Mouse (Mus musculus) G1E (cell line): Measurements from ENCODE around the gene Gm10188. TPM values are rescaled to one million over a fixed set of nuclear protein-coding genes. Genes with fewer than 3 reads are reported as not detected.

Source experiments
- ATAC-seq: 2 replicates; pipeline ENCODE4 v1.8.0; 2016; ENCODE audit warnings: mild to moderate bottlenecking; ENCODE audit not compliant: insufficient number of reproducible peaks, poor library complexity, low FRiP score, severe bottlenecking; ENCODE audit errors: extremely low read depth
- DNase-seq: peaks from one replicate; pipeline ENCODE4 v3.0.0; 2012; ENCODE audit warnings: low spot score
- H3K27me3 ChIP-seq: 2 replicates; pipeline ENCODE4 v1.6.1; 2012; ENCODE audit warnings: mild to moderate bottlenecking, low read length, inconsistent platforms; ENCODE audit not compliant: insufficient read depth
- H3K36me3 ChIP-seq: replicated peaks from 2 replicates; pipeline ENCODE3; 2012; ENCODE audit warnings: mild to moderate bottlenecking, inconsistent platforms
- H3K4me1 ChIP-seq: 2 replicates; pipeline ENCODE4 v1.6.1; 2012; ENCODE audit warnings: low read depth, low read length, inconsistent platforms, mixed read lengths; ENCODE audit not compliant: insufficient read depth
- H3K4me3 ChIP-seq: 2 replicates; pipeline ENCODE4 v1.5.1; 2012; ENCODE audit warnings: low read depth, mild to moderate bottlenecking, inconsistent platforms, low read length, moderate library complexity, mixed read lengths
- H3K9me3 ChIP-seq: replicated peaks from 2 replicates; pipeline ENCODE4 v1.6.1; 2012; ENCODE audit warnings: inconsistent platforms
- CTCF ChIP-seq: IDR thresholded peaks from 2 replicates; pipeline ENCODE4 v1.5.1; 2012; ENCODE audit warnings: low read depth, low read length, inconsistent platforms, mixed read lengths
- GATA1 ChIP-seq: IDR thresholded peaks from 2 replicates; pipeline ENCODE4 v1.6.1; 2012; ENCODE audit warnings: borderline replicate concordance, low read length, inconsistent platforms, mixed read lengths
- GATA2 ChIP-seq: IDR thresholded peaks from 2 replicates; pipeline ENCODE4 v1.6.1; 2012; ENCODE audit warnings: low read depth, low read length, inconsistent platforms, borderline replicate concordance
- POLR2AphosphoS5 ChIP-seq: IDR thresholded peaks from 2 replicates; pipeline ENCODE4 v1.6.1; 2012; ENCODE audit warnings: low read depth, low read length, inconsistent platforms; ENCODE audit not compliant: insufficient replicate concordance
- TAL1 ChIP-seq: conservative IDR thresholded peaks from 2 replicates; pipeline ENCODE4 v1.6.1; 2012; ENCODE audit warnings: low read depth, low read length, inconsistent platforms, mixed read lengths
- polyA plus RNA-seq: library from polyadenylated mRNA; stranded (reverse); fragments of >175 nt; gene quantifications from 2 replicates; pipeline ENCODE4 v1.2.3, GENCODE M21; 2012
- total RNA-seq, 2 experiments: library from RNA; stranded (forward) in 1 of 2; stranded (reverse) in 1 of 2; fragments of 200-1000 nt in 1 of 2; fragments of >200 nt in 1 of 2; fragmentation: Nextera tagmentation in 1 of 2; gene quantifications; 2 replicates each; pipeline ENCODE4 v1.2.3; 2014 to 2017

Gene Gm10188
- total and polyA plus RNA-seq, 3 experiments = not detected

DNA sequence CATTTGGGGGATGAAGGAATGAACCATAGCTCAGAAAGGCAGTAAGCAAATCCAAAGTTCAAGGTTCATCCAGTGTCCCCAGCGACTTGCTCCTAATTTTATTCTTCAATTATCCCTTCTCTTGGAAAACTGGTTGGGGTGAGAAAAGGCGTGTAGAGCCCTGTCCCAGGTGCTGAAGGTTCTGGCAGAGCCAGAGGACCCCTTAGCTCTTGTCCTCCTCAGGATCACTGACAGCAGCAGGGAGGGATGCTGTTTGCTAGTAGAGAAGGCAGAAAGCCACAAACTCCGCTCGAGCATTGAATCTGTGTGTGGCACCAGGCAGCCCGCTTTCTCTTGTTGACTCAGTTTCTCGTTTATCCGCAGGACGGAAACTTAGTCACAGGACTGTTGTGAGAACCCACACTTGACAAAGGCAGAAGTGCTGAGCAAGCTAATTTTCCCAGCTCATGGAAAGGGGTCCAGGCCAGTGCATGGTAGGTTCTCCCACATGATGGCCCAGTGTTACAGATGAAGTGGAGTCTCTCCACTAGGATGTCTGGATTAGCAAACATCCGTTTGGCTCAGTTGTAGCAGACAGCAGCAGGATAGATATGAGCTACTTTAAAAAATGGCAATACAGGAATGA, 41.0 kb downstream of the Gm10188 start:
- Histone ChIP-seq H3K4me3 (no peak overlapping the region), H3K27me3 (peaks cover 10% of the 10 kb centered on the region), H3K9me3 (peaks cover 5% of the 10 kb centered on the region), H3K4me1 (no peaks in the 10 kb centered on the region), H3K36me3 (no peaks in the 10 kb centered on the region)
- DNase-seq (no peak), ATAC-seq (no peak)
- TF ChIP-seq POLR2AphosphoS5 (no peak), TAL1 (no peak), GATA1 (no peak), CTCF (no peak), GATA2 (no peak)

GRCm38 (mm10) chr1:132186303-132186702, 43.3 kb downstream of the Gm10188 start:
- Histone ChIP-seq H3K4me3 (no peak overlapping the region), H3K4me1 (no peaks in the 10 kb centered on the region), H3K9me3 (peaks cover 5% of the 10 kb centered on the region), H3K27me3 (peaks cover 13% of the 10 kb centered on the region), H3K36me3 (no peaks in the 10 kb centered on the region)
- TF ChIP-seq GATA2 (no peak), POLR2AphosphoS5 (no peak), TAL1 (no peak), CTCF (no peak), GATA1 (no peak)
- ATAC-seq (no peak), DNase-seq (no peak)

Other genes starting within 250 kb of the Gm10188 start
- 166 and 187 TPM in 2 replicates for gene Elk4, start 222.2 kb downstream of the Gm10188 start, total RNA-seq (2014; fragmentation: Nextera tagmentation)
- 67.4 and 83.2 TPM in 2 replicates for gene Elk4, start 222.2 kb downstream of the Gm10188 start, total RNA-seq (2017)
- gene Elk4, start 222.2 kb downstream of the Gm10188 start, polyA plus RNA-seq = 4.1 and 5.1 TPM in 2 replicates
- gene Mfsd4a, start 161.7 kb downstream of the Gm10188 start, total RNA-seq (2014; fragmentation: Nextera tagmentation) = not detected in 2 replicates
- 0.70 and 1.0 TPM in 2 replicates for gene Mfsd4a, start 161.7 kb downstream of the Gm10188 start, total RNA-seq (2017)
- gene Mfsd4a, start 161.7 kb downstream of the Gm10188 start, polyA plus RNA-seq = not detected in 2 replicates
- gene Cdk18, start 90.1 kb downstream of the Gm10188 start, total RNA-seq (2014; fragmentation: Nextera tagmentation) = not detected in 2 replicates
- gene Cdk18, start 90.1 kb downstream of the Gm10188 start, total RNA-seq (2017) = 0.06 and 0.33 TPM in 2 replicates
- 0.02 TPM in 1 of 2 replicates, not detected in the other for gene Cdk18, start 90.1 kb downstream of the Gm10188 start, polyA plus RNA-seq
- gene Lemd1, start 38.3 kb downstream of the Gm10188 start, total RNA-seq (2014; fragmentation: Nextera tagmentation) = not detected in 2 replicates
- gene Lemd1, start 38.3 kb downstream of the Gm10188 start, total RNA-seq (2017) = 0.17 and 0.44 TPM in 2 replicates
- gene Lemd1, start 38.3 kb downstream of the Gm10188 start, polyA plus RNA-seq = not detected in 2 replicates
- not detected in 2 replicates for gene AC124108.1, start 38.3 kb downstream of the Gm10188 start, total RNA-seq (2014; fragmentation: Nextera tagmentation)
- under 0.01 and 0.05 TPM in 2 replicates for gene AC124108.1, start 38.3 kb downstream of the Gm10188 start, total RNA-seq (2017)
- gene AC124108.1, start 38.3 kb downstream of the Gm10188 start, polyA plus RNA-seq = not detected in 2 replicates
- not detected in 2 replicates for gene Klhdc8a, start 68.9 kb upstream of the Gm10188 start, total RNA-seq (2014; fragmentation: Nextera tagmentation)
- gene Klhdc8a, start 68.9 kb upstream of the Gm10188 start, total RNA-seq (2017) = 0.06 and 0.11 TPM in 2 replicates
- gene Klhdc8a, start 68.9 kb upstream of the Gm10188 start, polyA plus RNA-seq = not detected in 2 replicates
- not detected in 2 replicates for gene Nuak2, start 86.4 kb upstream of the Gm10188 start, total RNA-seq (2014; fragmentation: Nextera tagmentation)
- 0.17 and 0.33 TPM in 2 replicates for gene Nuak2, start 86.4 kb upstream of the Gm10188 start, total RNA-seq (2017)
- gene Nuak2, start 86.4 kb upstream of the Gm10188 start, polyA plus RNA-seq = 0.02 TPM in 1 of 2 replicates, not detected in the other
- 11.8 and 99.6 TPM in 2 replicates for gene Tmcc2, start 161.5 kb upstream of the Gm10188 start, total RNA-seq (2014; fragmentation: Nextera tagmentation)
- gene Tmcc2, start 161.5 kb upstream of the Gm10188 start, total RNA-seq (2017) = 6.7 and 7.9 TPM in 2 replicates
- 14.9 and 18.3 TPM in 2 replicates for gene Tmcc2, start 161.5 kb upstream of the Gm10188 start, polyA plus RNA-seq
- gene Dstyk, start 187.8 kb upstream of the Gm10188 start, total RNA-seq (2014; fragmentation: Nextera tagmentation) = 22.7 and 24.8 TPM in 2 replicates
- gene Dstyk, start 187.8 kb upstream of the Gm10188 start, total RNA-seq (2017) = 18.5 and 19.0 TPM in 2 replicates
- gene Dstyk, start 187.8 kb upstream of the Gm10188 start, polyA plus RNA-seq = 2.3 and 2.9 TPM in 2 replicates
- gene Rbbp5, start 247.6 kb upstream of the Gm10188 start, total RNA-seq (2014; fragmentation: Nextera tagmentation) = 134 and 147 TPM in 2 replicates
- gene Rbbp5, start 247.6 kb upstream of the Gm10188 start, total RNA-seq (2017) = 89.9 and 93.4 TPM in 2 replicates
- 9.8 and 10.8 TPM in 2 replicates for gene Rbbp5, start 247.6 kb upstream of the Gm10188 start, polyA plus RNA-seq